Mouse (Mus musculus): Measurements from ENCODE around the gene Smco2. TPM values are rescaled to one million over a fixed set of nuclear protein-coding genes. Genes with fewer than 3 reads are reported as not detected.

Smco2 gene
- total RNA-seq, 2 experiments from 2014 or later, result not detected

DNA sequence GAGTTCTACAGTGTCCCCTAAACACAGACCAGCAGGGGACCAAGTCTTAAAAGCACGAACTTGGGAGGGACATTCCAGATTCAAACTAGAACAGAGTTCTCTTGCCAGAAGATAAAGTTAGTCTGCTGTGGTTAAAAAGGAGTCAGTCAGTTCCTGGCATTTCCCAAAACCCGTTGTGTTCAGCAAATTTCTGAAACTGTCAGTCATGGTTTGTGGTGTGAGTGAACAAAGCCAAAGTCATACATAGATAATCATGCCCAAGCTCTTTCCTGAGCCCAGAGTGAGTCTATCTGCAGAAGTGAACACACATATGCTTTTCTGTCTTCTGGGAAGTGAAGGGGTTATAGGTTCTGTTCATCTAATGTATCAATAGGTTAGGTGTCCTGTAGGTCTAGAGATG lies 58.9 kb downstream of the Smco2 start:
- intact Hi-C loops (cut with DNase I), result no loop called here
- H3K4me3 ChIP-seq, result no peak overlapping the region
- no peak for TF ChIP-seq CTCF (IDR thresholded peaks at IDR 0.05)
- peak overlapping the region; percentile 86; the same call in 1 of the 2 replicates for H3K27ac ChIP-seq
- no peak for DNase-seq

DNA sequence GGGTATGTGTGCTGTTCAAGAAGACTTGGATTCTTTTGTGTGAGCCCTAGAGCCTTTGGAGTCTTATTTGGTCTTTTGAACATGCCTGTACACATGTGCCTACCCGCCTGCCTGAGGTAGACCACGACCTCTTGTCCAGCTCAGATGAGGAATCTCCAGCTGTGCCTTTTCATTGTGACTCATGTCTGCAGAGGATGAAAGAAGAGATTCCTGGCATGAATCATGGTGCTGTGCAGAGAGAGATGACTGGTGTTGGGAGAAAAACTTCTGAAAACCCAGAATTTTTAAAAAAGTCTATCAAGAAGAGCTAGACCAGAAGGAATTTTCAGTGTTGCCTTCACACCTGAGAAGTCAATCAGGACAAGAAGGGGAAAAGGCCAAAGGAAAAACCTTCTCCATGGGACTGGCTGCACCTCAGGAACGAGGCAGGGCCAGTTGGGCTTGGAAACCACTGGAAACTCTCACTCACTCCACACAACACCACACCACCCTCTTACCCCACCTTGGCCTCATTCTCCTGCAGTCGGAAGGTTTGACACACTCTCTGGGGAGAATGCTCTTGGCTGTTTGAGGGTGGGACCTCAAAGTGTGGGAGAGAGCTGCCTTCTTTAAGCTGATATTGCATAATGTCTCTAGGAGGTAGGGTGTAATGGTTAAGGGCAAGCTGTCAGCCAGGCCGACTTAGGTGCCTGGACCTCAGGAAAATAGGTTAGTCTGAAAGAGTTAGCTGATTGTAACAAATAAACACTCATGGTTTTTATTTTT lies 60.0 kb downstream of the Smco2 start:
- peak; percentile 46 for DNase-seq
- no peak for TF ChIP-seq CTCF (IDR thresholded peaks at IDR 0.05)
- intact Hi-C loops (cut with DNase I), result no loop called here
- Histone ChIP-seq H3K4me3 (no peak overlapping the region), H3K27ac (peak overlapping the region; percentile 86)

DNA sequence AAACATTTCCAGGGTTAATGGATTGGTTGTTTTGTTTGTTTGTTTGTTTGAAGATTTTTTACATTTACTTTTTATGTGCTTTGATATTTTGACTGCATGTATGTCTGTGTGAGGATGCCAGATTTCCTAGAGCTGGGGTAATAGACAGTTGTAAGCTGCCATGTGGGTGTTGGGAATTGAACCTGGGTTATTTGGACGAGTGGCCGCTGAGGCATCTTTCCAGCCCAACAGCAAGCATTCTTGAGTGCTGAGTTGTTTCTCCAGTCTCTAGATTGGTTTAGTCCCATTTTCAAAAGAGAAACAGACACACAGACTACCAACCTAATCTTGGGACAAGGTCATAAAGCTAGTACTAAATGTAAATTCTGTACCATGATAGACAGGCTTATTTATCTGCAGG lies 60.9 kb downstream of the Smco2 start:
- peak overlapping the region; percentile 86 for H3K27ac ChIP-seq
- intact Hi-C loops (cut with DNase I), result no loop called here
- no peak for DNase-seq
- no peak for TF ChIP-seq CTCF (IDR thresholded peaks at IDR 0.05)
- no peak overlapping the region for H3K4me3 ChIP-seq

DNA sequence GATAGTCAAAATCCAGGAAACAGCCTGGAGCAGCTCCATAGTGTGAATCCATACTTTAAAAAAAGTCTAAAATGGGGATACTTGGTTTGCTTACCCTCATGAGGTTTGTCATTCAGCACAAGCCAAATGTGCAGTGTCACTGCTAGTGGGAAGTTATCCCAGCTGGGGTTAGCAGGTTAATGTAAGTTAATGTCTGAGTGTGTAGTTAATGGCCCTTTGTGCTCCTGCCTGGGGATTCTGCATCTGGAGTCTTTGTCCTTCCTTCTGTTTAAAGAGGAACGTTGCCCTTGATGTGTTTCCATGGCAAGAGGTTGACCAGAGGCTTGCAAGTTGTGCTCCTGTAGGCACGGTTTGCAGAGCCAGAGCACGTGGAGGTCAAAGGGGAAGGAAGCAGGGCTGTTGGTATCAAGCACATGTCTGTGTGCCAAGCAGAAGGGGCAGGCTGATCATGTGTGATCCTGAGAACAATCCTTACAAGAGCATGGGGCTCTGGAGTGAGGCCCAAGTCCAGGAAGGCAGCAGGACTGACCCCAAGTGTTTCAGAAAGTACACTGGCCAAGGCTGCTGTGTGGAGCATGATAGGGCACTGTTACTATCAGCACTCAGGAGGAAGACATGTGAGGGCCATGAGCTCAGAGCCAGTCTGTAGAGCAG lies 63.1 kb downstream of the Smco2 start:
- intact Hi-C loops (cut with DNase I), result no loop called here
- DNase-seq, result peak; percentile 29

DNA sequence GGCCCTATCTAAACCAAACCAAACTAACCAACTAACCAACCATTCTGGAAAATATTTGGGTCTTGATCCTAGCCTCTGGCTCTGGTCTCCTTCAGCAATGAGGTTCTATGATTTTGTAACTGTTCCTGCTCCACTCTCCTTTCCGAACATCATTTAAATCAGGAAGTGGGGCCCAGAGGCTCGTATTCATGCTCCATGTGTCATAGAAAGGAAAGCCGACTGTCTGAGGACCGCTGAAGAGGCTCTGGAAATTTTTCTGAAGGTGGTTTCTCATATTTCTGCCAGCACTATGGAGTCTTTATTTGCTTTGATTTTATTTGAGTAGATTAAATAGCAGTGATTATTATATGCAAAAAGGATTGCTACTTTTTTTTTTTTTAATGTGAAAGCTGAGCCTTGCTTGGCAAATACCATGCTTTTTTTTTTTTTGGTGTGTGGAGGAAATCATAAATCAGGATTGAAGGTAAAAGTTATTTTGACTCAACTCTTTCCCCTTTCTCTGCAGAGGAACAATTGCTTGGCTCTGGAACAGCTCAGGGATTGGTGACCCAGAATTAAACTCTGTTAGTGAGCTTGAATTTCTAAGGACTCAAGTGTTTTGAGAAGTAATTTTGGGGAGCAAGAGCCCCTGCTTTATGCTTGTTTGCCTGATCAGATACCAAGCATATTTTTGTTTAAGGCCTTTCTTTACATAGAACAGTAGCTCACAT lies 63.7 kb downstream of the Smco2 start:
- no peak for TF ChIP-seq CTCF (IDR thresholded peaks at IDR 0.05)
- Histone ChIP-seq H3K27ac (peak overlapping the region; percentile 86), H3K4me3 (peak overlapping the region; percentile 11; the same call in 1 of the 2 replicates)
- no peak for DNase-seq
- intact Hi-C loops (cut with DNase I), result no loop called here

More for the DNA sequence above, 63.1 kb downstream of the Smco2 start:
- peak overlapping the region; percentile 86 for H3K27ac ChIP-seq
- TF ChIP-seq CTCF (IDR thresholded peaks at IDR 0.05), result no peak
- H3K4me3 ChIP-seq, result no peak overlapping the region; the same call in 1 of the 2 replicates

DNA sequence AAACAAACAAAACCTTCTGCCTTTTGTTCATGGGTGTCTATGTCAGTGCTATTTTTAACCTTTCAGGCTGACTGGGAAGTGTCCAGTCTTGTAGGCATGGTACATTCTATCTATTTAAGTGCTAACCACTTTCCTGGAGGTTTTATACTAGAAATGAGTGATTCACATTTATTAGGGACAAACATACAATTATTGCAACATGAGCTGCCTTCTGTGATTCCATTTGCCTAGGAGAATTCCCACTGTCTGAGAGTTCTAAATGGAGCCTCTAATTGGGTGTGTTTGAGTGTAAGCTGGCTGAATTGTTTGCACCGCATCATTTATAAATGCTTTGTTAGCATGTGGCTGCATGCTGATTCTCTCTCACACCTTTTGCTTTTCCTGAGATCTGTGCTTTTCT lies 65.9 kb downstream of the Smco2 start:
- Histone ChIP-seq H3K27ac (peak overlapping the region; percentile 25; the same call in 1 of the 2 replicates), H3K4me3 (no peak overlapping the region)
- TF ChIP-seq CTCF (IDR thresholded peaks at IDR 0.05), result no peak
- intact Hi-C loops (cut with DNase I), result no loop called here
- DNase-seq, result no peak

DNA sequence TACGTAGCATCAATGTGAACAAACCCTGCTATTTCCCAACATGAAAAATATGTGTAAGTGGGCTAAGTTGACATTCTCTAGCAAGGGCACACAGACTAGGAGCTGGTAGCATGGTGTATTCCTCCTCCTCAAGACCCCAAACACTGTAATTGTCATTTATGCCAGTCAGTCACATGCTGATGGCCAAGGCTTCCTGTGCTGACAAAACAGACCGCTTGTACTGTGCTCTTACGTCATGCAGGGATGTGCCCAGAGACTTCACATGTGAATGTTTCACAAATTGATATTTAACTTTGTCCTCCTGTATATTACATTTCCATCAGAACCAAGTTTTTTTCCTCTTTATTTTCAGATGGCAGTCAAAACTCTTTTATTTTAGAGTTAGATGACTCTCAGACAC lies 67.5 kb downstream of the Smco2 start:
- Histone ChIP-seq H3K4me3 (no peak overlapping the region), H3K27ac (0 out of 2 replicates have a peak overlapping the region, but pooled peaks have one; percentile 3)
- intact Hi-C loops (cut with DNase I), result no loop called here
- DNase-seq, result no peak
- no peak for TF ChIP-seq CTCF (IDR thresholded peaks at IDR 0.05)

DNA sequence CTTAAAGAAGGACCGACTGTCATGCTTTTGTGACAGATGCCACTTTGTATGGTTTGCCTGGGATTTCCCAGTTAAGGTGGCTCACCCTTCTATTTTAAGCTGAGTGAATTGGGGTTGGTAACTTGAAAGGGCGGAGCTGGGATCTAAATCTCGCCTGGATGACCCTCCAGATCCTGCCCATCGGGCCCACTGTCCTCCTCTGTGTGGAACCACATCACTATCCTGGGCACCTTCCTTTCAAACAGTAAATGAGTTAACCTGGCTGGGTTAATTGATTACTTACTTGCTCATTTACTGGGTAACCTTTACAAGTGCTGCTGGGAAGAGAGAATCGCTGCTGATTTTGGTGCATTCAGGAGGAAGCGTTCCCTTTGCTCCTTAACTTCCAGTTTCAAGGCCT lies 68.4 kb downstream of the Smco2 start:
- Histone ChIP-seq H3K4me3 (no peak overlapping the region), H3K27ac (no peak overlapping the region; the same call in 1 of the 2 replicates)
- TF ChIP-seq CTCF (IDR thresholded peaks at IDR 0.05), result no peak
- intact Hi-C loops (cut with DNase I), result no loop called here
- DNase-seq, result no peak

Other genes with a start within 250 kb of the Smco2 start
- 10 to 100 TPM; 35.7 to 44.7 TPM for gene Med21, start 207.6 kb upstream of the Smco2 start, total RNA-seq (2021)
- 1 to 10 TPM; 5.7 to 7.8 TPM for gene Tm7sf3, start 207.3 kb upstream of the Smco2 start, total RNA-seq (2021)
- gene Stk38l, start 125.1 kb upstream of the Smco2 start, total RNA-seq (2021), result 10 to 100 TPM; 11.4 to 11.8 TPM
- under 1 TPM; 0.50 to 0.99 TPM for gene Arntl2, start 54.0 kb upstream of the Smco2 start, total RNA-seq (2021)
- 10 to 100 TPM; 40.3 to 44.8 TPM for gene Ppfibp1, start 38.4 kb downstream of the Smco2 start, total RNA-seq (2021)
- not detected for gene 1700034J05Rik, start 104.3 kb downstream of the Smco2 start, total RNA-seq (2021)
- under 1 TPM; 0.59 to 0.66 TPM for gene Rep15, start 182.5 kb downstream of the Smco2 start, total RNA-seq (2021)
- 10 to 100 TPM; 37.4 to 52.4 TPM for gene Mrps35, start 192.7 kb downstream of the Smco2 start, total RNA-seq (2021)
- gene Mansc4, start 236.9 kb downstream of the Smco2 start, total RNA-seq (2021), result not detected
- 1 to 10 TPM; 1.7 to 2.2 TPM for gene Klhl42, start 241.3 kb downstream of the Smco2 start, total RNA-seq (2021)

All from gastrocnemius, adult 2 months (tissue).